Mouse (Mus musculus) Patski (cell line): ENCODE data around the gene Paox. TPM values are rescaled to one million over a fixed set of nuclear protein-coding genes. Genes with fewer than 3 reads are reported as not detected.

Experiments used
- ATAC-seq: fragments of 100-300 bp; one replicate; pipeline ENCODE4 v1.8.0; 2021
- CTCF ChIA-PET: fragments of 350-600 bp; sonication (Branson Sonifier 250); formaldehyde crosslinking; loops from one replicate; lab custom pipeline; 2022; ENCODE audit warnings: inconsistent platforms; lab: Charles Lee
- POLR2A ChIA-PET: fragments of 350-600 bp; sonication (Branson Sonifier 250); formaldehyde crosslinking; loops from one replicate; lab custom pipeline; 2022; ENCODE audit warnings: antibody characterized with exemption, inconsistent platforms; lab: Charles Lee
- DNase-seq: peaks from one replicate; pipeline ENCODE4 v3.0.0-alpha.2; 2011; ENCODE audit warnings: low read depth, low spot score
- H3K27me3 ChIP-seq: fragments of 371-371 bp; one replicate; pipeline ENCODE4 v1.5.1; 2021
- CTCF ChIP-seq: fragments of 100-300 bp; IDR thresholded peaks from one replicate; pipeline ENCODE4 v1.5.1; 2021
- in situ Hi-C: fragments of 300-500 bp; cut with MboI; formaldehyde crosslinking; loops from 3 replicates; pipeline ENCODE4 v1.11.1; 2018; ENCODE audit warnings: low pct_unique_long_range_greater_than_20kb, mixed read lengths
- polyA plus RNA-seq: library from polyadenylated mRNA; unstranded; gene quantifications from one replicate; pipeline ENCODE4 v1.2.3, GENCODE M21; 2021

Gene Paox
- polyA plus RNA-seq, 1 experiment from 2014 or later: 9.8 TPM

DNA sequence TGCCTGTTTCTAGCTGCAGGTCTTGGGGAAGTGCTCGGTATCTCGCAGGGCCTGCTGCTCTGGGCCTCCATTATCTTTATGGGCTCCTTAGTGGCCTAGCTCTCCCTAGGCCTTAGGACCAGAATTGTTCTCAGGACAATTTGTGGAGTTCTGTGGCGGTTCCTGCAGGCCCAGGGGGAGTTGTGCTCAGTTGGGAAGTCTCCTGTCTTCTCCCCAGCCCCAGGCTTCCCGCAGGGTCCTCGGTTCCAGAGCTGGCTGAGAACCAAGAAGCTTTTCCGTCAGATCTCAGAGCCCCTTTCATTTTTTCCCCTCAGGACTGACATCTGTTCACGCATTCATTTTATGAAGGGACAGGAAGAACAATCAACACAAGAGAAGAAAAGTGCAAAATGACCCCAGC is 49.1 kb downstream of the Paox start, which contains the start of gene Olfr522:
Olfr522 (minus strand) TSS at position 101 of the 400 bp plus-strand sequence.
- no peak for TF ChIP-seq CTCF
- in situ Hi-C loops: no loop called here
- no peak for ATAC-seq
- H3K27me3 ChIP-seq: no peaks in the 10 kb centered on the region
- POLR2A ChIA-PET: interaction anchor here (0.9 kb wide), 1 partner anchor 1044 kb away, joined by 3 read pairs; no protein-coding TSS in a partner anchor
- no peak for DNase-seq
- CTCF ChIA-PET: interaction anchor here (0.7 kb wide), 1 partner anchor 24 kb away, joined by 3 read pairs; no protein-coding TSS in a partner anchor

DNA sequence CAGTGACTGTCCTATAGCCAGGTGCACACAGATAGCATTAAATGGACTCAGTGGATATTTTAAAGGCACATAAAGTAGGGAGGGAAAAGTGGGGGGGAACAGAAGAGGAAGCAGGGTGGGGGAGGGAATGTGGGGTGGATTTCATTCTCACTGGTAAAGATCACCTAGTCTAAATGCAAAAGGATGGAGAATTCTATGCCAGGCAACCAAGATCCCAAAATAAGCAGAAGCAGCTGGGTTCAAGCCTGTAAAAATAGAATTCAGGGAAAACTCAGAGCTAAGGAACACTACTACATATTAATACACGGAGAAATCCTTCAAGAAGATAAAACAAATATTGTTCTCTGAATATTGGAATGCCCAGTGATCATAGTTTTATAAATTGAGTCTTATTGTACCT is 52.4 kb downstream of the Paox start:
- ChIA-PET POLR2A (no interaction called here), CTCF (interaction anchor here (1.0 kb wide), 1 partner anchor 23 kb away, joined by 3 read pairs; no protein-coding TSS in a partner anchor)
- DNase-seq (no peak), ATAC-seq (no peak)
- in situ Hi-C loops: no loop called here
- no peaks in the 10 kb centered on the region for H3K27me3 ChIP-seq
- no peak for TF ChIP-seq CTCF

DNA sequence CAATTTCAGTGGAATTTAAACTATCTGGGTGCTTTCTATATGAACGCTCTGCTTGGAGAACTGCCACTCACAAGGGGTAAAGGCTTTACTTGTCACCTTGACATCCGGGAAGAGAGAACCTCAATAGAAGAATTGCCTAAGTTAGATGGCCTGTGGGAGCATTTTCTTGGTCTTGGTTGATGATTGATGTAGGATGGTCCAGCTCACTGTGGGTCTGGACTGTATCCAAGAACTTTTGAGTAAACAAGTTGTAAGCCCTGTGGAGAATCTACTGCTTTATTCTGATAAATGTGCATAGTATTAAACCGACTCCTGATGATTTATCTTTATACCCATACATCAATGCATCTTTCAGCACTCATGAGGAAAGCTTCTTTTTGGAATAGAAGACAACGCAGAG is 53.8 kb downstream of the Paox start:
- in situ Hi-C loops: no loop called here

DNA sequence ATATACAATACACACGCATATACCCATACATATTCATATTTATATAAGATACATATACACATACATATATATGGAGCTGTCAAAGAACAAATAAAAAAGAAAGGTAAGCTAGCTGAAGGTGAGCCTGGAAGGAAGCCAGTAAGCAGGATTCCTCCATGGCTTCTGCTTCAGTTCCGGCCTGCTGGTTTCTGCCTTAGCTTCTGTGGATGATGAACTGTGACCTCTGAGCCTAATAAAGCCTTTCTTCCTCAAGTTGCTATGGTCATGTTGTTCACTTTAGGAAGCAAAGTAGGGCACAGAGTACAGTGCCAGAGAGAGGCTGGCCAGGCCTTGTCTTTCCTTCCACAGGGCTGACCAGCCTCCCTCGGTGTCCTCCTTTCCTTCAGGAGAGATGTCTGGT is 55.3 kb downstream of the Paox start:
- no peak for ATAC-seq
- in situ Hi-C loops: no loop called here
- DNase-seq: no peak
- ChIA-PET POLR2A (no interaction called here), CTCF (no interaction called here)
- TF ChIP-seq CTCF: no peak
- H3K27me3 ChIP-seq: no peaks in the 10 kb centered on the region

More for the DNA sequence above, 53.8 kb downstream of the Paox start:
- no peaks in the 10 kb centered on the region for H3K27me3 ChIP-seq
- DNase-seq: peak; percentile 33
- ChIA-PET CTCF (no interaction called here), POLR2A (interaction anchor here (0.6 kb wide), 1 partner anchor 1319 kb away, joined by 4 read pairs; no protein-coding TSS in a partner anchor)
- peak; percentile 14 for ATAC-seq
- TF ChIP-seq CTCF: no peak

- ATAC-seq (no peak), DNase-seq (no peak)
- in situ Hi-C loops: no loop called here
- CTCF ChIA-PET: no interaction called here
- POLR2A ChIA-PET: interaction anchor here (0.6 kb wide), 1 partner anchor 13 kb away, joined by 7 read pairs; no protein-coding TSS in a partner anchor
- H3K27me3 ChIP-seq: no peaks in the 10 kb centered on the region
- TF ChIP-seq CTCF: no peak
These were observed 57.3 kb downstream of the Paox start, which contains the start of gene Olfr523 for GRCm38 (mm10) chr7:140172936-140173335. Gene Olfr523, plus strand, starts transcription at chr7:140173217.

- in situ Hi-C loops: no loop called here
- CTCF ChIA-PET: no interaction called here
- ATAC-seq (no peak), DNase-seq (no peak)
- POLR2A ChIA-PET: no interaction called here
- no peaks in the 10 kb centered on the region for H3K27me3 ChIP-seq
- TF ChIP-seq CTCF: no peak
These were observed 63.6 kb downstream of the Paox start for GRCm38 (mm10) chr7:140179176-140179575.

GRCm38 (mm10) chr7:140180692-140181091 is 65.1 kb downstream of the Paox start:
- DNase-seq (no peak), ATAC-seq (no peak)
- CTCF ChIA-PET: no interaction called here
- in situ Hi-C loops: no loop called here
- POLR2A ChIA-PET: no interaction called here
- no peak for TF ChIP-seq CTCF
- H3K27me3 ChIP-seq: no peaks in the 10 kb centered on the region

- CTCF ChIA-PET: interaction anchor here (0.6 kb wide), 1 partner anchor 61 kb away, joined by 3 read pairs; no protein-coding TSS in a partner anchor
- TF ChIP-seq CTCF: no peak
- no peaks in the 10 kb centered on the region for H3K27me3 ChIP-seq
- in situ Hi-C loops: no loop called here
- DNase-seq (no peak), ATAC-seq (no peak)
- POLR2A ChIA-PET: no interaction called here
These were observed 68.6 kb downstream of the Paox start for GRCm38 (mm10) chr7:140184206-140184605.

Other genes with a start within 250 kb of the Paox start
- 0.54 TPM for gene Kndc1, start 221.1 kb upstream of the Paox start, polyA plus RNA-seq
- not detected for gene Utf1, start 172.0 kb upstream of the Paox start, polyA plus RNA-seq
- 0.18 TPM for gene 6430531B16Rik, start 137.0 kb upstream of the Paox start, polyA plus RNA-seq
- 1.4 TPM for gene Adam8, start 123.2 kb upstream of the Paox start, polyA plus RNA-seq
- 28.8 TPM for gene Zfp511, start 79.4 kb upstream of the Paox start, polyA plus RNA-seq
- gene Tubgcp2, start 79.1 kb upstream of the Paox start, polyA plus RNA-seq: 29.2 TPM
- not detected for gene Msx3, start 66.7 kb upstream of the Paox start, polyA plus RNA-seq
- gene Caly, start 33.3 kb upstream of the Paox start, polyA plus RNA-seq: not detected
- not detected for gene Prap1, start 22.4 kb upstream of the Paox start, polyA plus RNA-seq
- gene Fuom, start 13.4 kb upstream of the Paox start, polyA plus RNA-seq: 50.1 TPM
- 170 TPM for gene Echs1, start 677 bp downstream of the Paox start, polyA plus RNA-seq
- 23.2 TPM for gene Mtg1, start 21.8 kb downstream of the Paox start, polyA plus RNA-seq
- 0.01 TPM for gene Sprn, start 39.1 kb downstream of the Paox start, polyA plus RNA-seq
- gene Olfr522, start 49.0 kb downstream of the Paox start, polyA plus RNA-seq: not detected
- gene Olfr523, start 57.4 kb downstream of the Paox start, polyA plus RNA-seq: not detected
- gene Olfr524, start 90.2 kb downstream of the Paox start, polyA plus RNA-seq: not detected
- gene Cd163l1, start 102.5 kb downstream of the Paox start, polyA plus RNA-seq: not detected
- gene 5830411N06Rik, start 131.5 kb downstream of the Paox start, polyA plus RNA-seq: not detected
- not detected for gene Olfr525, start 205.1 kb downstream of the Paox start, polyA plus RNA-seq
- not detected for gene Olfr527, start 218.2 kb downstream of the Paox start, polyA plus RNA-seq
- not detected for gene Olfr60, start 245.9 kb downstream of the Paox start, polyA plus RNA-seq